Comparison of ENCODE assay signal across 18 mouse cellular contexts in genomic region chr5:4344458-4344857, GRCm38 (mm10).
"Had no signal": no experiment of that assay in that cellular context is flagged by ENCODE, and none has a peak within 500 bp of the region (broad histone marks: within the 10 kb centered on the region; RNA-seq: fewer than 3 reads in every experiment).

No protein-coding gene starts in this region.

- DNase-seq: kidney, adult 2 months; kidney, postnatal 14 days; kidney, postnatal 4 days; lung, adult 2 months; midbrain, embryonic 14.5 days; retina, postnatal 1 day; thymus, adult 18-20 months; thymus, postnatal 14 days; thymus, postnatal 4 days had no signal

- H3K36me3 ChIP-seq: kidney, embryonic 15.5 days; limb, embryonic 10.5 days; limb, embryonic 13.5 days; neural tube, embryonic 12.5 days; neural tube, embryonic 15.5 days had no signal

- H3K27ac ChIP-seq: kidney, embryonic 15.5 days; limb, embryonic 10.5 days; limb, embryonic 13.5 days; liver, embryonic 14.5 days; macrophage; neural tube, embryonic 12.5 days; neural tube, embryonic 15.5 days had no signal

- H3K9ac ChIP-seq: kidney, embryonic 15.5 days; limb, embryonic 13.5 days; liver, embryonic 14.5 days; neural tube, embryonic 12.5 days; neural tube, embryonic 15.5 days had no signal

- ATAC-seq: intestine, postnatal 0 days had no signal

- H3K4me1 ChIP-seq: kidney, embryonic 15.5 days; limb, embryonic 13.5 days; neural tube, embryonic 15.5 days had no signal

- H3K4me3 ChIP-seq: kidney, embryonic 15.5 days; limb, embryonic 10.5 days; limb, embryonic 13.5 days; neural tube, embryonic 12.5 days; neural tube, embryonic 15.5 days had no signal

- H3K9me3 ChIP-seq: kidney, embryonic 15.5 days; limb, embryonic 10.5 days; limb, embryonic 13.5 days; neural tube, embryonic 12.5 days; neural tube, embryonic 15.5 days had no signal

- H3K27me3 ChIP-seq: kidney, embryonic 15.5 days; limb, embryonic 13.5 days; neural tube, embryonic 12.5 days; neural tube, embryonic 15.5 days had no signal

- H3K4me2 ChIP-seq: kidney, embryonic 15.5 days; limb, embryonic 13.5 days; midbrain, embryonic 11.5 days; neural tube, embryonic 12.5 days; neural tube, embryonic 15.5 days had no signal
